Mouse (Mus musculus) hindbrain, embryonic 14.5 days (tissue): ENCODE measurements around the gene Gm11627. TPM values are rescaled to one million over a fixed set of nuclear protein-coding genes. Genes with fewer than 3 reads are reported as not detected.
"Not testable (repeated sequence)": the region's sequence is repeated elsewhere in the genome, so short reads cannot be mapped to it uniquely, and the experiment has no call there.

Source experiments
- ATAC-seq: fragments of 200-750 bp; cut with Nextera tagmentation; 2 replicates; pipeline ENCODE4 v1.8.0; 2017; ENCODE audit warnings: moderate number of reproducible peaks, mild to moderate bottlenecking, moderate TSS enrichment, moderate library complexity; ENCODE audit not compliant: low FRiP score
- DNase-seq: peaks from one replicate; pipeline ENCODE4 v3.0.0-alpha.2; 2015; ENCODE audit warnings: low spot score
- H3K27ac ChIP-seq: fragments of 300-500 bp; sonication (generic); 2 replicates; pipeline ENCODE4 v1.5.1; 2014; ENCODE audit warnings: mild to moderate bottlenecking, moderate library complexity
- H3K27me3 ChIP-seq: fragments of 300-500 bp; sonication (generic); 2 replicates; pipeline ENCODE4 v1.6.1; 2014; ENCODE audit warnings: mild to moderate bottlenecking, low read length, mixed read lengths; ENCODE audit not compliant: control insufficient read depth, insufficient read depth
- H3K36me3 ChIP-seq: fragments of 300-500 bp; sonication (generic); replicated peaks from 2 replicates; pipeline ENCODE4 v1.6.1; 2014; ENCODE audit not compliant: control insufficient read depth, insufficient read depth
- H3K4me1 ChIP-seq: fragments of 300-500 bp; sonication (generic); replicated peaks from 2 replicates; pipeline ENCODE4 v1.6.1; 2014; ENCODE audit warnings: antibody characterized with exemption, low read length, mixed read lengths; ENCODE audit not compliant: control insufficient read depth, insufficient read depth
- H3K4me2 ChIP-seq: fragments of 300-500 bp; sonication (generic); replicated peaks from 2 replicates; pipeline ENCODE4 v1.6.1; 2014; ENCODE audit warnings: mild to moderate bottlenecking, moderate library complexity
- H3K4me3 ChIP-seq: fragments of 300-500 bp; sonication (generic); replicated peaks from 2 replicates; pipeline ENCODE4 v1.5.1; 2014; ENCODE audit warnings: mild to moderate bottlenecking, low read length
- H3K9ac ChIP-seq: fragments of 300-500 bp; sonication (generic); 2 replicates; pipeline ENCODE4 v1.6.1; 2014
- H3K9me3 ChIP-seq: fragments of 300-500 bp; sonication (generic); 2 replicates; pipeline ENCODE4 v1.6.1; 2016; ENCODE audit warnings: low read length; ENCODE audit not compliant: control insufficient read depth
- WGBS: fragments of 180-500 bp; shearing (Covaris S2); extraction: QIAGEN DNeasy Blood & Tissue Kit; methylation state at CpG from one replicate; pipeline ENCODE4 v1.1.7; 2014; 5-methylcytosine and 5-hydroxymethylcytosine counted together
- polyA plus RNA-seq: library from polyadenylated mRNA; unstranded; fragments of >200 nt; fragmentation: Nextera tagmentation; extraction: Ambion mirVana; gene quantifications from 2 replicates; pipeline ENCODE4 v1.2.1, GENCODE M21; 2014

Gm11627 gene
- polyA plus RNA-seq, 1 experiment from 2014 or later, result 4.3 TPM

GRCm38 (mm10) chr11:102568191-102568590 lies 11.1 kb downstream of the Gm11627 start:
- Histone ChIP-seq H3K36me3 (no peaks in the 10 kb centered on the region), H3K4me1 (0 out of 2 replicates have a peak, but pooled peaks cover 3% of the 10 kb centered on the region), H3K4me3 (no peak overlapping the region), H3K4me2 (no peak overlapping the region), H3K9me3 (no peaks in the 10 kb centered on the region), H3K27me3 (no peaks in the 10 kb centered on the region), H3K9ac (no peak overlapping the region), H3K27ac (no peak overlapping the region)
- DNase-seq (no peak), ATAC-seq (no peak)
- WGBS, result 81% methylated on average over 12 of the region's 12 CpGs

GRCm38 (mm10) chr11:102567723-102568122 lies 11.5 kb downstream of the Gm11627 start:
- H3K4me1 ChIP-seq, result no peaks in the 10 kb centered on the region
- H3K4me3 ChIP-seq, result no peak overlapping the region
- DNase-seq (no peak), ATAC-seq (no peak)
- no peak overlapping the region for H3K27ac ChIP-seq
- no peaks in the 10 kb centered on the region for H3K36me3 ChIP-seq
- no peaks in the 10 kb centered on the region for H3K9me3 ChIP-seq
- H3K9ac ChIP-seq, result no peak overlapping the region
- 96% methylated on average over 15 of the region's 15 CpGs for WGBS
- no peaks in the 10 kb centered on the region for H3K27me3 ChIP-seq
- H3K4me2 ChIP-seq, result no peak overlapping the region

GRCm38 (mm10) chr11:102567157-102567556 lies 12.1 kb downstream of the Gm11627 start:
- no peak overlapping the region for H3K4me3 ChIP-seq
- no peaks in the 10 kb centered on the region for H3K4me1 ChIP-seq
- 88% methylated on average over 6 of the region's 6 CpGs for WGBS
- H3K9ac ChIP-seq, result no peak overlapping the region
- no peaks in the 10 kb centered on the region for H3K27me3 ChIP-seq
- H3K36me3 ChIP-seq, result no peaks in the 10 kb centered on the region
- H3K9me3 ChIP-seq, result no peaks in the 10 kb centered on the region
- H3K27ac ChIP-seq, result no peak overlapping the region
- H3K4me2 ChIP-seq, result no peak overlapping the region
- DNase-seq (no peak), ATAC-seq (no peak)

- H3K27me3 ChIP-seq, result no peaks in the 10 kb centered on the region
- WGBS, result 100% methylated on average over 1 of the region's 1 CpGs
- H3K9me3 ChIP-seq, result no peaks in the 10 kb centered on the region
- no peaks in the 10 kb centered on the region for H3K36me3 ChIP-seq
- no peak for DNase-seq
- H3K9ac ChIP-seq, result no peak overlapping the region
- no peak overlapping the region for H3K27ac ChIP-seq
- no peak for ATAC-seq
- no peaks in the 10 kb centered on the region for H3K4me1 ChIP-seq
- H3K4me2 ChIP-seq, result no peak overlapping the region
- H3K4me3 ChIP-seq, result no peak overlapping the region
Observed at GRCm38 (mm10) chr11:102566290-102566689, 13.0 kb downstream of the Gm11627 start.

GRCm38 (mm10) chr11:102565741-102566140 lies 13.5 kb downstream of the Gm11627 start:
- Histone ChIP-seq H3K9me3 (no peaks in the 10 kb centered on the region), H3K4me1 (no peaks in the 10 kb centered on the region), H3K36me3 (no peaks in the 10 kb centered on the region), H3K4me2 (no peak overlapping the region), H3K9ac (no peak overlapping the region), H3K27me3 (no peaks in the 10 kb centered on the region), H3K4me3 (no peak overlapping the region), H3K27ac (no peak overlapping the region)
- DNase-seq (no peak), ATAC-seq (no peak)

- not testable (repeated sequence) for H3K27ac ChIP-seq, H3K9ac ChIP-seq
Observed at GRCm38 (mm10) chr11:102564952-102565671, 14.1 kb downstream of the Gm11627 start.

GRCm38 (mm10) chr11:102558704-102559103 lies 20.6 kb downstream of the Gm11627 start:
- WGBS, result 88% methylated on average over 4 of the region's 5 CpGs
- Histone ChIP-seq H3K4me2 (no peak overlapping the region), H3K36me3 (no peaks in the 10 kb centered on the region)

More at GRCm38 (mm10) chr11:102564952-102565671, 14.1 kb downstream of the Gm11627 start:
- not testable (repeated sequence) for DNase-seq, H3K4me2 ChIP-seq, H3K9me3 ChIP-seq, H3K27me3 ChIP-seq, H3K4me1 ChIP-seq, H3K36me3 ChIP-seq, ATAC-seq, H3K4me3 ChIP-seq
- WGBS, result 90% methylated on average over 14 of the region's 14 CpGs

GRCm38 (mm10) chr11:102557386-102557785 lies 21.9 kb downstream of the Gm11627 start:
- Histone ChIP-seq H3K4me2 (no peak overlapping the region), H3K27ac (no peak overlapping the region), H3K9ac (no peak overlapping the region), H3K27me3 (no peaks in the 10 kb centered on the region), H3K36me3 (no peaks in the 10 kb centered on the region), H3K4me1 (peaks cover 20% of the 10 kb centered on the region), H3K4me3 (no peak overlapping the region), H3K9me3 (no peaks in the 10 kb centered on the region)
- ATAC-seq (no peak), DNase-seq (no peak)
- 96% methylated on average over 1 of the region's 1 CpGs for WGBS

More at GRCm38 (mm10) chr11:102558704-102559103, 20.6 kb downstream of the Gm11627 start:
- ATAC-seq, result no peak
- H3K4me3 ChIP-seq, result no peak overlapping the region
- DNase-seq, result no peak
- H3K9ac ChIP-seq, result no peak overlapping the region
- H3K27me3 ChIP-seq, result no peaks in the 10 kb centered on the region
- peaks cover 14% of the 10 kb centered on the region for H3K4me1 ChIP-seq
- no peaks in the 10 kb centered on the region for H3K9me3 ChIP-seq
- no peak overlapping the region for H3K27ac ChIP-seq

- H3K9ac ChIP-seq, result no peak overlapping the region
- ATAC-seq, result no peak
- peak overlapping the region; percentile 93 for H3K4me3 ChIP-seq
- peaks cover 26% of the 10 kb centered on the region for H3K4me1 ChIP-seq
- no peak for DNase-seq
- H3K27ac ChIP-seq, result peak overlapping the region; percentile 96
- no peaks in the 10 kb centered on the region for H3K27me3 ChIP-seq
- H3K9me3 ChIP-seq, result no peaks in the 10 kb centered on the region
- WGBS, result 14% methylated on average over 3 of the region's 3 CpGs
- no peaks in the 10 kb centered on the region for H3K36me3 ChIP-seq
- H3K4me2 ChIP-seq, result peak overlapping the region; percentile 63
Observed at GRCm38 (mm10) chr11:102556716-102557074, 22.6 kb downstream of the Gm11627 start.
